Mouse (Mus musculus): ENCODE measurements around the gene Olfr209. TPM values are rescaled to one million over a fixed set of nuclear protein-coding genes. Genes with fewer than 3 reads are reported as not detected.
A peak's percentile ranks its signal among the peaks of the same experiment; 100 is the strongest.

Olfr209 gene
- not detected in 2 replicates for polyA plus RNA-seq (2014; fragmentation: Nextera tagmentation; extraction: Ambion mirVana)

GRCm38 (mm10) chr16:59363893-59364292 lies at the start of gene Olfr209:
Gene Olfr209 (minus strand): TSS chr16:59363993.
- DNase-seq (ENCODE audit: low spot score) (no peak), ATAC-seq (replicated peaks; ENCODE audit: low FRiP score) (no peak)
- H3K4me2 ChIP-seq (ENCODE audit: low read depth, low read length, severe bottlenecking): no peak within 1 kb of the TSS
- no peak within 1 kb of the TSS for H3K27ac ChIP-seq (ENCODE audit: low read depth, low read length)
- H3K4me3 ChIP-seq (ENCODE audit: low read depth, low read length): no peak within 1 kb of the TSS
- H3K9ac ChIP-seq (ENCODE audit: low read length): no peak within 1 kb of the TSS
- no peaks in the 10 kb centered on the region for H3K36me3 ChIP-seq (ENCODE audit: control insufficient read depth, insufficient read depth, low read length)
- WGBS: 85% methylated on average over 2 of the region's 2 CpGs
- no peaks in the 10 kb centered on the region for H3K4me1 ChIP-seq (replicated peaks; ENCODE audit: control insufficient read depth, insufficient read depth, low read length)
- no peaks in the 10 kb centered on the region for H3K27me3 ChIP-seq (ENCODE audit: control insufficient read depth, insufficient read depth, low read length)
- H3K9me3 ChIP-seq (ENCODE audit: control insufficient read depth, low read length): no peaks in the 10 kb centered on the region

- no peaks in the 10 kb centered on the region for H3K27me3 ChIP-seq (ENCODE audit: control insufficient read depth, insufficient read depth, low read length)
- H3K9ac ChIP-seq (ENCODE audit: low read length): no peak overlapping the region
- 78% methylated on average over 4 of the region's 4 CpGs for WGBS
- H3K9me3 ChIP-seq (ENCODE audit: control insufficient read depth, low read length): no peaks in the 10 kb centered on the region
- H3K4me3 ChIP-seq (ENCODE audit: low read depth, low read length): no peak overlapping the region
- H3K36me3 ChIP-seq (ENCODE audit: control insufficient read depth, insufficient read depth, low read length): no peaks in the 10 kb centered on the region
- DNase-seq (ENCODE audit: low spot score) (no peak), ATAC-seq (replicated peaks; ENCODE audit: low FRiP score) (no peak)
- no peaks in the 10 kb centered on the region for H3K4me1 ChIP-seq (replicated peaks; ENCODE audit: control insufficient read depth, insufficient read depth, low read length)
- H3K4me2 ChIP-seq (ENCODE audit: low read depth, low read length, severe bottlenecking): no peak overlapping the region
- H3K27ac ChIP-seq (ENCODE audit: low read depth, low read length): no peak overlapping the region
These were observed 49.7 kb upstream of the Olfr209 start for GRCm38 (mm10) chr16:59413475-59413874.

GRCm38 (mm10) chr16:59409800-59410199 lies 46.0 kb upstream of the Olfr209 start:
- ATAC-seq (replicated peaks; ENCODE audit: low FRiP score) (no peak), DNase-seq (ENCODE audit: low spot score) (no peak)
- Histone ChIP-seq H3K36me3 (ENCODE audit: control insufficient read depth, insufficient read depth, low read length) (no peaks in the 10 kb centered on the region), H3K4me3 (ENCODE audit: low read depth, low read length) (no peak overlapping the region), H3K27me3 (ENCODE audit: control insufficient read depth, insufficient read depth, low read length) (no peaks in the 10 kb centered on the region), H3K27ac (ENCODE audit: low read depth, low read length) (no peak overlapping the region), H3K9me3 (ENCODE audit: control insufficient read depth, low read length) (no peaks in the 10 kb centered on the region), H3K4me1 (replicated peaks; ENCODE audit: control insufficient read depth, insufficient read depth, low read length) (no peaks in the 10 kb centered on the region), H3K9ac (ENCODE audit: low read length) (no peak overlapping the region), H3K4me2 (ENCODE audit: low read depth, low read length, severe bottlenecking) (no peak overlapping the region)
- WGBS: 70% methylated on average over 2 of the region's 2 CpGs

- H3K27me3 ChIP-seq (ENCODE audit: control insufficient read depth, insufficient read depth, low read length): no peaks in the 10 kb centered on the region
- no peak overlapping the region for H3K27ac ChIP-seq (ENCODE audit: low read depth, low read length)
- no peaks in the 10 kb centered on the region for H3K9me3 ChIP-seq (ENCODE audit: control insufficient read depth, low read length)
- ATAC-seq (replicated peaks; ENCODE audit: low FRiP score) (0 out of 2 replicates have a peak, but pooled peaks have one; percentile 42), DNase-seq (ENCODE audit: low spot score) (no peak)
- no peak overlapping the region for H3K9ac ChIP-seq (ENCODE audit: low read length)
- WGBS: 64% methylated on average over 15 of the region's 15 CpGs
- no peak overlapping the region for H3K4me2 ChIP-seq (ENCODE audit: low read depth, low read length, severe bottlenecking)
- no peaks in the 10 kb centered on the region for H3K36me3 ChIP-seq (ENCODE audit: control insufficient read depth, insufficient read depth, low read length)
- no peak overlapping the region for H3K4me3 ChIP-seq (ENCODE audit: low read depth, low read length)
- H3K4me1 ChIP-seq (replicated peaks; ENCODE audit: control insufficient read depth, insufficient read depth, low read length): no peaks in the 10 kb centered on the region
These were observed 45.6 kb upstream of the Olfr209 start for GRCm38 (mm10) chr16:59409341-59409748.

- no peak within 1 kb of the TSS for H3K9ac ChIP-seq (ENCODE audit: low read length)
- no peaks in the 10 kb centered on the region for H3K4me1 ChIP-seq (replicated peaks; ENCODE audit: control insufficient read depth, insufficient read depth, low read length)
- DNase-seq (ENCODE audit: low spot score): no peak
- H3K9me3 ChIP-seq (ENCODE audit: control insufficient read depth, low read length): no peaks in the 10 kb centered on the region
- no peaks in the 10 kb centered on the region for H3K27me3 ChIP-seq (ENCODE audit: control insufficient read depth, insufficient read depth, low read length)
- H3K27ac ChIP-seq (ENCODE audit: low read depth, low read length): no peak within 1 kb of the TSS
- WGBS: 57% methylated on average over 5 of the region's 5 CpGs
- no peak within 1 kb of the TSS for H3K4me2 ChIP-seq (ENCODE audit: low read depth, low read length, severe bottlenecking)
- no peaks in the 10 kb centered on the region for H3K36me3 ChIP-seq (ENCODE audit: control insufficient read depth, insufficient read depth, low read length)
- no peak for ATAC-seq (replicated peaks; ENCODE audit: low FRiP score)
- no peak within 1 kb of the TSS for H3K4me3 ChIP-seq (ENCODE audit: low read depth, low read length)
These were observed 43.2 kb upstream of the Olfr209 start, which contains the start of gene Gabrr3 for GRCm38 (mm10) chr16:59407032-59407431. Gene Gabrr3 (plus strand): TSS chr16:59407332.

- Histone ChIP-seq H3K27me3 (ENCODE audit: control insufficient read depth, insufficient read depth, low read length) (no peaks in the 10 kb centered on the region), H3K27ac (ENCODE audit: low read depth, low read length) (no peak overlapping the region), H3K4me1 (replicated peaks; ENCODE audit: control insufficient read depth, insufficient read depth, low read length) (no peaks in the 10 kb centered on the region), H3K4me2 (ENCODE audit: low read depth, low read length, severe bottlenecking) (no peak overlapping the region), H3K4me3 (ENCODE audit: low read depth, low read length) (no peak overlapping the region), H3K36me3 (ENCODE audit: control insufficient read depth, insufficient read depth, low read length) (no peaks in the 10 kb centered on the region), H3K9me3 (ENCODE audit: control insufficient read depth, low read length) (no peaks in the 10 kb centered on the region), H3K9ac (ENCODE audit: low read length) (no peak overlapping the region)
- no peak for ATAC-seq (replicated peaks; ENCODE audit: low FRiP score)
- DNase-seq (ENCODE audit: low spot score): no peak
- WGBS: 85% methylated on average over 9 of the region's 9 CpGs
These were observed 41.0 kb upstream of the Olfr209 start for GRCm38 (mm10) chr16:59404798-59405197.

GRCm38 (mm10) chr16:59403684-59404083 lies 39.9 kb upstream of the Olfr209 start:
- no peak overlapping the region for H3K4me3 ChIP-seq (ENCODE audit: low read depth, low read length)
- H3K9ac ChIP-seq (ENCODE audit: low read length): no peak overlapping the region
- H3K27me3 ChIP-seq (ENCODE audit: control insufficient read depth, insufficient read depth, low read length): no peaks in the 10 kb centered on the region
- peak; percentile 66 for ATAC-seq (replicated peaks; ENCODE audit: low FRiP score)
- H3K9me3 ChIP-seq (ENCODE audit: control insufficient read depth, low read length): no peaks in the 10 kb centered on the region
- H3K27ac ChIP-seq (ENCODE audit: low read depth, low read length): no peak overlapping the region
- DNase-seq (ENCODE audit: low spot score): no peak
- H3K4me1 ChIP-seq (replicated peaks; ENCODE audit: control insufficient read depth, insufficient read depth, low read length): no peaks in the 10 kb centered on the region
- no peaks in the 10 kb centered on the region for H3K36me3 ChIP-seq (ENCODE audit: control insufficient read depth, insufficient read depth, low read length)
- WGBS: 27% methylated on average over 4 of the region's 4 CpGs
- no peak overlapping the region for H3K4me2 ChIP-seq (ENCODE audit: low read depth, low read length, severe bottlenecking)

GRCm38 (mm10) chr16:59401985-59402384 lies 38.2 kb upstream of the Olfr209 start:
- Histone ChIP-seq H3K4me3 (ENCODE audit: low read depth, low read length) (no peak overlapping the region), H3K27ac (ENCODE audit: low read depth, low read length) (no peak overlapping the region), H3K36me3 (ENCODE audit: control insufficient read depth, insufficient read depth, low read length) (no peaks in the 10 kb centered on the region), H3K27me3 (ENCODE audit: control insufficient read depth, insufficient read depth, low read length) (no peaks in the 10 kb centered on the region), H3K9ac (ENCODE audit: low read length) (no peak overlapping the region), H3K9me3 (ENCODE audit: control insufficient read depth, low read length) (no peaks in the 10 kb centered on the region), H3K4me1 (replicated peaks; ENCODE audit: control insufficient read depth, insufficient read depth, low read length) (no peaks in the 10 kb centered on the region), H3K4me2 (ENCODE audit: low read depth, low read length, severe bottlenecking) (no peak overlapping the region)
- DNase-seq (ENCODE audit: low spot score): no peak
- ATAC-seq (replicated peaks; ENCODE audit: low FRiP score): no peak; the same call in 1 of the 2 replicates
- WGBS: 80% methylated on average over 4 of the region's 4 CpGs

GRCm38 (mm10) chr16:59401102-59401501 lies 37.3 kb upstream of the Olfr209 start:
- ATAC-seq (replicated peaks; ENCODE audit: low FRiP score) (no peak), DNase-seq (ENCODE audit: low spot score) (no peak)
- Histone ChIP-seq H3K27ac (ENCODE audit: low read depth, low read length) (no peak overlapping the region), H3K4me3 (ENCODE audit: low read depth, low read length) (no peak overlapping the region), H3K27me3 (ENCODE audit: control insufficient read depth, insufficient read depth, low read length) (no peaks in the 10 kb centered on the region), H3K36me3 (ENCODE audit: control insufficient read depth, insufficient read depth, low read length) (no peaks in the 10 kb centered on the region), H3K4me1 (replicated peaks; ENCODE audit: control insufficient read depth, insufficient read depth, low read length) (no peaks in the 10 kb centered on the region), H3K9ac (ENCODE audit: low read length) (no peak overlapping the region), H3K4me2 (ENCODE audit: low read depth, low read length, severe bottlenecking) (no peak overlapping the region), H3K9me3 (ENCODE audit: control insufficient read depth, low read length) (no peaks in the 10 kb centered on the region)
- WGBS: 73% methylated on average over 7 of the region's 7 CpGs

Data from forebrain, embryonic 11.5 days (tissue).